Mouse (Mus musculus) megakaryocyte, embryonic 14.5 days (primary cell): ENCODE data around the gene Nrarp.

ENCODE experiments used
- FLI1 ChIP-seq: IDR thresholded peaks from 2 replicates; pipeline ENCODE4 v1.6.1; 2012; ENCODE audit warnings: low read length, inconsistent platforms, mixed read lengths
- GATA1 ChIP-seq: IDR thresholded peaks from 3 replicates; pipeline ENCODE4 v1.6.1; 2012; ENCODE audit warnings: mixed read lengths, low read length, inconsistent platforms, borderline replicate concordance

GRCm38 (mm10) chr2:25174866-25175689 is 5.5 kb upstream of the Nrarp start:
- no peak for TF ChIP-seq GATA1
- no peak for TF ChIP-seq FLI1
